In the genomic region with DNA sequence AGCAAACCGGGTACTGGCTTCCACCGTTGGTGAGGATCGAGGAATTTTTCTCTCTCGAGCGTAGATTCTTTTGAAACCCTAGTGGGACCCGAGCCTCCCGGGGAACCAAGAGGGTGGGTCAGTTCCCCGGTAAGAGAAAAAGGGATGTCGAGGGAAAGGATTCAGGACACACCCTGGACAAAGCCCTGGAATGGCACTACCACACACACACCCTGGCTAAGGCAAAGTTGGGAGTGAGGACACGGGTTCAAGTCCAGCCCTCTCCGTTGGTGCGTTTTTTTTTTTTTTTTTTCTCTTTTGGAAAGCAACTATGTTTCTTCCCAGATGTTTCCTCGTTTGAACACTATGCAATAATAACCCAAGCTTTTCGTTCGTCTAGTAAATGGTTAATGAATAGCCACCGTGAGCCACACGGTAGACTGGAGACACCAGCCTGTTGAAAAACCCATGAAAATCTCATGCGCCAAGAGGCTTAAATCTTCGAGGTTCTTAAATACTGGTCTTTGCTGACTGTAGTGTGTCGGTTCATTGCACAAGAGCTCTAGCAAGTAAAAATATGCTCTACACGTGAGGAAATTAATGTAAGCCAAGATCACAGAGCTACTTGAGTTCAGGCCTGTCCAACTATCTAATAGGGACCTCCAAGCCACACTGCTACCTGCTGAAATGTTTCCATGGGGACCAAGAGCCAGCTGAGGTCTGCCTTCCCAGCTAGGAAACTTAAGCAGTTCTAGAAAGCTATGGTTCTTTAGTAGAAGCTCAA, we compare ENCODE assay signal across 9 mouse cellular contexts. TPM values are rescaled to one million over a fixed set of nuclear protein-coding genes. Genes with fewer than 3 reads are reported as not detected.
DNase-seq lines count a peak whose midpoint lies in the region; ATAC-seq and TF ChIP-seq lines count a peak whose summit lies in the region.
"Had no signal": no experiment of that assay in that cellular context is flagged by ENCODE, and none has a peak within 500 bp of the region (broad histone marks: within the 10 kb centered on the region; RNA-seq: fewer than 3 reads in every experiment).

No protein-coding gene starts in this region.

- DNase-seq in layer of hippocampus, adult 2 months (ENCODE audit: low spot score in 2 of 2): no peak
- no peak for DNase-seq in layer of hippocampus, adult 9-11 months
- no peak for DNase-seq in hindbrain, postnatal 0 days (ENCODE audit: low spot score)
- DNase-seq in ovary, postnatal 36 days (ENCODE audit: low spot score): no peak
- no peak for DNase-seq in adrenal gland, adult 2 months
- no peak for DNase-seq in urinary bladder, postnatal 14 days (ENCODE audit: low spot score)

- WGBS in hindbrain, postnatal 0 days: 21% methylated on average over 21 of the region's 21 CpGs
- 27% methylated on average over 21 of the region's 21 CpGs for WGBS in neural tube, embryonic 12.5 days

- no peak for ATAC-seq in hindbrain, postnatal 0 days
- ATAC-seq in neural tube, embryonic 12.5 days (ENCODE audit: low FRiP score, low read depth): peak; percentile 22; the same call in 1 of the 2 replicates

- peaks cover 18% of the 10 kb centered on the region for H3K36me3 ChIP-seq in hindbrain, postnatal 0 days (ENCODE audit: insufficient read depth, low read length)
- peaks cover 20% of the 10 kb centered on the region for H3K36me3 ChIP-seq in neural tube, embryonic 12.5 days

- no peak; the same call in 1 of the 2 replicates for TF ChIP-seq CTCF in layer of hippocampus, adult 2 months (conservative IDR thresholded peaks at IDR 0.05)
- TF ChIP-seq CTCF in hindbrain, postnatal 0 days (IDR thresholded peaks at IDR 0.05; ENCODE audit: low read depth): no peak

- peak overlapping the region; percentile 86 for H3K9ac ChIP-seq in hindbrain, postnatal 0 days (replicated peaks; ENCODE audit: low read length)
- H3K9ac ChIP-seq in neural tube, embryonic 12.5 days: peak overlapping the region; percentile 93

- H3K4me3 ChIP-seq in layer of hippocampus, adult 2 months: peak overlapping the region; percentile 96
- peak overlapping the region; percentile 100 for H3K4me3 ChIP-seq in brown adipose tissue, adult 24 weeks (ENCODE audit: insufficient read depth, low read depth, low read length)
- peak overlapping the region; percentile 63 for H3K4me3 ChIP-seq in hindbrain, postnatal 0 days (ENCODE audit: low read length)
- H3K4me3 ChIP-seq in neural tube, embryonic 12.5 days: peak overlapping the region; percentile 85

- peak overlapping the region; percentile 79 for H3K4me2 ChIP-seq in hindbrain, postnatal 0 days (ENCODE audit: low read depth, low read length)
- H3K4me2 ChIP-seq in neural tube, embryonic 12.5 days (replicated peaks): peak overlapping the region; percentile 89

- H3K27me3 ChIP-seq in hindbrain, postnatal 0 days (ENCODE audit: insufficient read depth, low read length): no peaks in the 10 kb centered on the region
- no peaks in the 10 kb centered on the region for H3K27me3 ChIP-seq in neural tube, embryonic 12.5 days (replicated peaks)

- H3K9me3 ChIP-seq in hindbrain, postnatal 0 days (ENCODE audit: low read length): no peaks in the 10 kb centered on the region
- no peaks in the 10 kb centered on the region for H3K9me3 ChIP-seq in neural tube, embryonic 12.5 days

- H3K4me1 ChIP-seq in brown adipose tissue, adult 24 weeks (ENCODE audit: control insufficient read depth, insufficient read depth, insufficient read length, low read length): no peaks in the 10 kb centered on the region; the same call in 1 of the 2 replicates
- peaks cover 11% of the 10 kb centered on the region for H3K4me1 ChIP-seq in hindbrain, postnatal 0 days (ENCODE audit: insufficient read depth, low read length)
- H3K4me1 ChIP-seq in neural tube, embryonic 12.5 days: peaks cover 29% of the 10 kb centered on the region

- peak overlapping the region; percentile 97 for H3K27ac ChIP-seq in layer of hippocampus, adult 2 months
- H3K27ac ChIP-seq in brown adipose tissue, adult 24 weeks (replicated peaks; ENCODE audit: low read depth, low read length): peak overlapping the region; percentile 65
- peak overlapping the region; percentile 92 for H3K27ac ChIP-seq in hindbrain, postnatal 0 days
- peak overlapping the region; percentile 97 for H3K27ac ChIP-seq in neural tube, embryonic 12.5 days

RNA-seq across cellular contexts. Expression of gene Usb1, which starts 0.5 kb away (rescaled TPM):
- total RNA-seq in layer of hippocampus, adult 2 months (2021): 10 to 100 TPM in 1 of 2 experiments, 1 to 10 TPM in 1; 9.8 to 13.1 TPM
- 8.4 and 8.6 TPM in 2 replicates for polyA plus RNA-seq in brown adipose tissue, adult 24 weeks (2012; ENCODE audit: insufficient read depth, insufficient read length, missing spikeins)
- total RNA-seq in hindbrain, postnatal 0 days (2014; rRNA removed): 22.8 and 68.5 TPM in 2 replicates
- 25.6 and 25.9 TPM in 2 replicates for polyA plus RNA-seq in hindbrain, postnatal 0 days (2015; fragmentation: Nextera tagmentation; extraction: Ambion mirVana)
- 36.4 and 39.2 TPM in 2 replicates for polyA plus RNA-seq in neural tube, embryonic 12.5 days (2016; fragmentation: Nextera tagmentation; extraction: Ambion mirVana)
- 10 to 100 TPM; 13.1 to 16.7 TPM for total RNA-seq in adrenal gland, adult 2 months (2021)
- 19.6 and 23.8 TPM in 2 replicates for polyA plus RNA-seq in adrenal gland, adult 2 months (2012; rRNA removed)

RNA-seq across cellular contexts. Expression of gene Zfp319, which starts 0.9 kb away (rescaled TPM):
- total RNA-seq in layer of hippocampus, adult 2 months (2021): 10 to 100 TPM; 15.0 to 16.7 TPM
- polyA plus RNA-seq in brown adipose tissue, adult 24 weeks (2012; ENCODE audit: insufficient read depth, insufficient read length, missing spikeins): 1.3 and 2.1 TPM in 2 replicates
- total RNA-seq in hindbrain, postnatal 0 days (2014; rRNA removed): 18.3 and 21.0 TPM in 2 replicates
- polyA plus RNA-seq in hindbrain, postnatal 0 days (2015; fragmentation: Nextera tagmentation; extraction: Ambion mirVana): 9.2 and 10.5 TPM in 2 replicates
- polyA plus RNA-seq in neural tube, embryonic 12.5 days (2016; fragmentation: Nextera tagmentation; extraction: Ambion mirVana): 19.8 and 20.5 TPM in 2 replicates
- total RNA-seq in adrenal gland, adult 2 months (2021): 10 to 100 TPM in 1 of 2 experiments, 1 to 10 TPM in 1; 9.6 to 10.5 TPM
- 12.3 and 13.0 TPM in 2 replicates for polyA plus RNA-seq in adrenal gland, adult 2 months (2012; rRNA removed)

RNA-seq across cellular contexts. Expression of gene Mmp15, which starts 19.4 kb away (rescaled TPM):
- 10 to 100 TPM; 13.1 to 14.9 TPM for total RNA-seq in layer of hippocampus, adult 2 months (2021)
- 6.1 and 6.5 TPM in 2 replicates for polyA plus RNA-seq in brown adipose tissue, adult 24 weeks (2012; ENCODE audit: insufficient read depth, insufficient read length, missing spikeins)
- total RNA-seq in hindbrain, postnatal 0 days (2014; rRNA removed): 72.9 and 80.6 TPM in 2 replicates
- polyA plus RNA-seq in hindbrain, postnatal 0 days (2015; fragmentation: Nextera tagmentation; extraction: Ambion mirVana): 14.0 and 14.2 TPM in 2 replicates
- polyA plus RNA-seq in neural tube, embryonic 12.5 days (2016; fragmentation: Nextera tagmentation; extraction: Ambion mirVana): 36.4 and 41.3 TPM in 2 replicates
- 1 to 10 TPM; 5.5 to 7.7 TPM for total RNA-seq in adrenal gland, adult 2 months (2021)
- polyA plus RNA-seq in adrenal gland, adult 2 months (2012; rRNA removed): 14.1 and 16.4 TPM in 2 replicates

RNA-seq across cellular contexts. Expression of gene Tepp, which starts 22.3 kb away (rescaled TPM):
- total RNA-seq in layer of hippocampus, adult 2 months (2021): under 1 TPM in 1 of 2 experiments, not detected in 1; 0.67 TPM
- not detected in 2 replicates for polyA plus RNA-seq in brown adipose tissue, adult 24 weeks (2012; ENCODE audit: insufficient read depth, insufficient read length, missing spikeins)
- 1.4 TPM in 1 of 2 replicates, not detected in the other for total RNA-seq in hindbrain, postnatal 0 days (2014; rRNA removed)
- 3.1 and 3.7 TPM in 2 replicates for polyA plus RNA-seq in hindbrain, postnatal 0 days (2015; fragmentation: Nextera tagmentation; extraction: Ambion mirVana)
- 0.50 TPM in 1 of 2 replicates, not detected in the other for polyA plus RNA-seq in neural tube, embryonic 12.5 days (2016; fragmentation: Nextera tagmentation; extraction: Ambion mirVana)
- total RNA-seq in adrenal gland, adult 2 months (2021): under 1 TPM; 0.59 to 0.95 TPM
- polyA plus RNA-seq in adrenal gland, adult 2 months (2012; rRNA removed): 0.28 and 0.45 TPM in 2 replicates
- total RNA-seq: adrenal gland, postnatal 10 days had no signal

RNA-seq across cellular contexts. Expression of gene Cngb1, which starts 26.2 kb away (rescaled TPM):
- total RNA-seq in layer of hippocampus, adult 2 months (2021): under 1 TPM; 0.84 to 0.93 TPM
- polyA plus RNA-seq in brown adipose tissue, adult 24 weeks (2012; ENCODE audit: insufficient read depth, insufficient read length, missing spikeins): 1.7 TPM in 1 of 2 replicates, not detected in the other
- total RNA-seq in hindbrain, postnatal 0 days (2014; rRNA removed): 0.52 and 0.83 TPM in 2 replicates
- polyA plus RNA-seq in hindbrain, postnatal 0 days (2015; fragmentation: Nextera tagmentation; extraction: Ambion mirVana): 1.2 and 1.7 TPM in 2 replicates
- polyA plus RNA-seq in neural tube, embryonic 12.5 days (2016; fragmentation: Nextera tagmentation; extraction: Ambion mirVana): 0.47 and 0.85 TPM in 2 replicates
- total RNA-seq in adrenal gland, adult 2 months (2021): 1 to 10 TPM in 1 of 2 experiments, under 1 TPM in 1; 0.55 to 1.1 TPM
- 0.57 and 0.71 TPM in 2 replicates for polyA plus RNA-seq in adrenal gland, adult 2 months (2012; rRNA removed)
